Mouse (Mus musculus) thymus, postnatal 10 days (tissue): ENCODE results near the gene Wnt4.

ENCODE experiments used
- DNase-seq, 2 experiments: peaks; one replicate each; pipeline ENCODE4 v3.0.0; 2021; ENCODE audit warnings: low spot score in 2 of 2

The Wnt4 gene

DNA sequence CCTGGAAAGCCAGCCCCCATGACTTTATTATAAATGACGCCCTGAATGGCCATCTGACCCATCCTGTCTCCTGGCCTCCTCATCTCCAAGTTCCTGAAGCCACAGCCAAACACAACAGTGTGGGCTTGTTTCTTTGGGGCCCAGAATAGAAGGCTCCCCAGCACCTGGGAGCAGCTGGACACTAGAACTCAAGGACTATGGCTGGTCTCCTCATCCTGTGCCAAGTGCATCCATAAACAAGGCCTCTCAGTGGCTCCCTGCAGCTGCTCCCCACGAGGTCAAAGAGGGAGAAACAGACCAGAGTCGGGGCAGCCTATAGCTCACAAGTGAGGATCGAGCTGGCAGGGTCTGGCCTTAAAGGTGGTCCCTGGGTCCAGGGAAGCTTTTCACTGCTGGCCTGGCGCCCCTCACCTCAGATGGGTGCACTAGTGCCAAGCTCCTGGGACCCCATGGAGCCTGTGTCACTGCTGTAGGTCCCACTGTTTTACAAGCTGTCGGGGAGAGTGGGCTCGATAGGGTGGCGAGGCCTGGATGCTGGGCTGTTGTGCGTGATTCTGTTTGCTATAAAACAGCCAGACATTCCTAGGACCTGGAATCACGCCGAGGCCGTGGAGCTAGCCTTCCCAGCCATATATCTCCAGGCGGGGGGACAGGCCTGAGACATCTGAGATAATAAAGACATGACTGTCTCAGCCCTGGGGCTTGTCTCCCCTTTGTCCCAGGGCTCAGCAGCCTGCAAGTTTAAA, 28.7 kb downstream of the Wnt4 start:
- no peak for DNase-seq

DNA sequence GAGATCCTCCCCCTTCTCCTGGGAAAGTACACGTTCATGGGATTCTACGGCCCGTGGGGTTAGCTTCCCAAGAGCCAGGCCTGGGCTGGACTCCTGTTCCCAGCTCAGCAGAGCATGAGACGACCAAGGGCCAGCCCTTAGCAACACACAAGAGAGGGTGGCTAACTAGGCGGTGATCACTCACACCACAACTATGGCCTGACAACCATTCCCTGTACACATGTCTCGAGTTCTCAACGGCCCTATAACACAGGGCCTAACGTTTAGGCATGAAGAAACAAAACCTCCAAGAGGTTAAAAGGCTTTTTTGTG, 29.2 kb downstream of the Wnt4 start:
- DNase-seq, result no peak

DNA sequence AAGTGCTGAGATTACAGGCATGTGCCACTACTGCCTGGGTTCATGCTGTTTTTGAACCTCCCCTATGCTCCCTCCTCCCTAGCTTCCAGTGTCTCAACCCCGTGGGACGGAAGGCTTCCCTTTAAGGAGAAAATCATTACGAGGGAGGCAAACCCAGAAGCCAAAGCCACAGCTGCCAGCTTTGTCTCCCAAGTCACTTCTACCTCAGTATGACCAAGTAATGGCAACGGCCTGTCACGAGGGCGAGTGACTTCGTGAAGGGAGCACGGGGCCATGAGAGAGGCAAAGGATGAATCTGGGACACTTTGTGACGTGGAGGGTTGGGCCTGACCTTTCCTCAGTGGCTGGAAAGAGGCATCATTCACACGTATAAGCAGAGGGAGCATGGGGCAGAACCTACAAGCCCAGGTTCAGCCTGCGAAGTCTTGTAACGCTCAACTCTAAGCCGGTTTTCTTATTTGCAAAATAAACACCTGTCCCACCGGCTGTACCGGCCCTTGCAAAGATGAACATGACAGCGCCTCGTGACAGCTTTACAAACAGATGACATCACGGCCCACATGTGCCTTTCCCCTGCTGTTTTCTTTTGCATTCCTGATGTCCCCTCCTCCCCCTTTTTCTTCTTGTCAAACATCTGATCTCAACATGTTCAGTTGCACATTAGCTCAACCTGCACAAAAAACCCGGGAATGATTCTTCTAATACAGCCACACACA, 29.9 kb downstream of the Wnt4 start:
- DNase-seq, result no peak

DNA sequence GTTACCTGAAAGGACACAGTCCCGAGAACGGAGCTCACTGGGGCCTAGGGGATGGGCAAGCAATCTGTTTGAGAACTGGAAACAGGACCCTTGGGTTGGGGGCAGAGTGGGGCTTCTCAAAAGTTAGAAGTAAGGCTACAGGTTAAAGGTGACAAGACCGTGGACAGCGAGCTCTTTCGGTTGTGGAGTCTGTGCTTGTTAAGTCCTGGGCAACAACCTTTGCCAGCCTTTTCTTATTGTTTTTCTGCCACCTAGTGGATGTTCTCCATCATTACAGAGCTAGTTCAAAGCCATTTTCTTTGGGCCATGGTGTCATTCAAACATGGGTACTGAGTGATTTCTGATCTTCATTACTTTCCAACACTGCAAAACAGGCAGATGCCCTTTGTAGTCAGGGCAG, 31.1 kb downstream of the Wnt4 start:
- peak in 1 of 2 experiments; percentile 29 for DNase-seq

DNA sequence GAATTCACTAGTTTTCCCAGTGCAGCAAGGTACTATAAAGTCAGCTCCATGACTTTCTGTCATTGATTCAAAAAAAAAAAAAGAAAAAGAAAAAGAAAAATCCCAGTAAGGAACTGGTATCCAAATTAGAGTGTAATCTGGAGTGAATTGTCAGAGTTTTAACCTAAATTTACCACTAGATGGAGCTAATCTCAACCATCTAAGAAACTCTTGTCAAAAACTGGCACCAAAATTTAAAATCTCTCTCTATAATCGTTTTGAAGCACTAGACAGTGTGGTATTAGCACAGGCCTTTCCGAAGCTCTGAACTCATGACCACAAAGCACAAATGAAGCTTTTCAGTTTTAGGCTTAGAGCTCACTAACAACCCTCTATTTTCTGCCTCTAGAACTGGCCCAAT, 36.2 kb downstream of the Wnt4 start:
- no peak for DNase-seq

DNA sequence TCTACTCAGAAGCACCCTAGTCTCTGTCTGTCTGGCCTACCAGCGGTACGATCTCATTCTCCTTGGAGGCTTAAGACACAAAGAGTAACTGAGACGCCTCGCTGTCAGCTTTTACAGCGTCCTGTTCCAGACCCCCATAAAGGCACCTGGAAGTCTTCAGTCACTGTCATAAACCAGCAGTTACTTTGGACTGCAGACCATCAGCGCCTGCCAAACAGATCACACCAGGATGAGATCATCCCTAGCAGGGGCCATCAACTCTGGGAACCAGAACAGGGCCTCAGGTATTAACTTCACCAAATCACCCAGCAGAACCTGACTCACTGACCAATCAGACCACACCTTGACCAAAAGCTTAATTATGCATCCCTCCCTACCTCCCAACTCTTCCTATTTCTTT, 37.3 kb downstream of the Wnt4 start:
- no peak for DNase-seq

DNA sequence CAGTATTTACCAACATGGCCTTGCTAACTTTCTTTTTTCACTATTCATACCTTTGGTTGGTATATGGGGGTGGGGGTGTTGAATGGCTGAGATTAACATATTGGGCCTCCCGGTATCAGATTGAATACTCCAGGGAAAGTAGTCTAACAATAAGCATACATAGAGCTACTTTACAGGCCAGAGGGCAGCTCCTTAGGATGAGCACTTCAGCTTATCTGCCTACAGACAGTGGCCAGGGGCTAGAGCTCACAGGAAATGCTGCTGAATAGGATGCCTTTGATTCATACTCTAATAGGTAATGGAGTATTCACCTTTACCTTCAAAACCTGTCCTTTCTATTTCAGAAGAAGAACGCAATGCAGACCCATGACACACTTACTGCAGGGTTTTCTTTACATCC, 37.8 kb downstream of the Wnt4 start:
- DNase-seq, result no peak

DNA sequence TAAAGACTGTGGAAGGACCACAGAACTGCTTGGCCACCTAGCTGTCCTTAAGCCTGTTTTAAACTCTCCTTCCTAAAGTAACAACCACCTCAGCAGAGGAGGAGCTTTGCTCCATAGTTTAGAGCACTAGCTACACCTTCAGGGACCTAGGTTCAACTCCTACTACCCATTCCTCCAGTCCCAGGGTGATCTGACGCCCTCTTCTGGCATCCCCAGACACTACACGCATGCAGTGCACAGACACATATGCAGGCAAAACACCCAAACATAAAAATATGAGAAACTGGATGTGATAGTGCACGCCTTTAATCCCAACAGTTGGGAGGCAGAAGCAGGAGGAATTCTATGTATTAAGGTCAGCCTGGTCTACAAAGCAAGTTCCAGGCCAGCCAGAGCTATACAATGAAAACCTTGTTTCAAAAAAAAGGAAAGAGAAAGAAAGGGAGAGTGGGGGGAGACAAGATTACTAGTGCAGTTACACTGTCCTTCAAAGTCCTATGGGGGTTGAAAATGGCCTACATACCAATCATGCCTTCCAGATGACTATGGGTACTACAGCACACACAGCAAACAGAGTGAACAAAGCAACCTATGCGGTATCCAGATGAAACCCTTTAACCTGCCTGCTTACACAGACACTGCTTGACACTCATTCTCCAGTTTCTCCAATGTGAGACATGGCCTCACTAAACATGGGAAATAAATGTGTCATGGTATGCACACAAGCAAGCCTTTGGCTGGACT, 38.9 kb downstream of the Wnt4 start:
- DNase-seq, result no peak

DNA sequence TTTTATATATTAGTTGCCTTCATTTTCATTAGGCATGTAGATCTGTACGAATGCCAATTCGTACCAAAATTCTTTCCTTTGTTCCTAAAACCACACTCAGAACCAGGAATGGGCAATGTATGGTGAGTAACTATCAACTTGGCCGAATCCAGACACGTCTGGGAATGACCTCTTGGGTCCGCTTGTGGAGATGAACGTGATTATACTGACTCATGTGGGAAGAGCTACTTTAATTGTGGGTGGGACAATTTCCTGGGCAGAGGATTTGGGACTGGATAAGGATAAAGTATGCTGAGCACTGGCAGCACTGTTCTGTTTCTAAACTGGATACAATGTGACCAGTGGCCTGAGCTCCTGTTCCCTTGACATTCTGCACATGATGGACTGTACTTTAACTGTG, 47.6 kb downstream of the Wnt4 start:
- no peak for DNase-seq

DNA sequence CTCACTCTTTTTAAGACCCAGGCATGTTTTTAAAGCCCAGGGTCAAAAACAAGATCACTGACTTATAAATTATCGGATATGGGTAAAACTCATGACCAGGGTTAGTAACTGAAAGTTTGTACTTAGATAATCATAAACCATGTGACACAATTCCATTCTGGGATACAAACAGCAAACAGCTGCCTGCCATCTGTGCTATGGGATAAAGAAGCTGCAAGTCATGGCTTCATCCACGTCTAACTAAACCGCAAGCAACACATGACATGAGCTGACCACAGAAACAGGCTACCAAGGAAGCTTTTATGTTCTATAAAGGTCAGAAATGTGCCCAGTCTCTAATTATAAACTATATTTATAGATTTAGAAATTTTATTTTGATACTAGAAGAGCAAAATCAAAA, 49.2 kb downstream of the Wnt4 start:
- no peak for DNase-seq

DNA sequence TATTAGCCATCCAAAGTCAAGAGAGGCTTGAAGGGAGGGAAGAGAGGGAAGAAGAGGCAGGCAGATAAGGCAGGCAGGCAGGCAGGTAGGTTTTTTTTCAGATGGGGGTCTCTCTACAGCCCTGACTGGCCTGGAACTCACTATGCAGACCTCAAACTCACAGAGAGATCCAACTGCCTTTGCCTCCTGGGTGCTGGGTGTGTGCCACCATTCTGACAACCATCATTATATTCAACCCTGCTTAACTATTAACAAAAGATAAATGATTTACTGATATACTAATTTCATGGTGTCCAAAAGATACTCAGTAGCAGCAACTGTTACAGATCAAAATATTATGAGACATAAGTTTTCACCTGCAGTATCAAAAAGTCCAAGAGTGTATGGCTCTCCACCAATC, 54.8 kb downstream of the Wnt4 start:
- DNase-seq, result no peak

DNA sequence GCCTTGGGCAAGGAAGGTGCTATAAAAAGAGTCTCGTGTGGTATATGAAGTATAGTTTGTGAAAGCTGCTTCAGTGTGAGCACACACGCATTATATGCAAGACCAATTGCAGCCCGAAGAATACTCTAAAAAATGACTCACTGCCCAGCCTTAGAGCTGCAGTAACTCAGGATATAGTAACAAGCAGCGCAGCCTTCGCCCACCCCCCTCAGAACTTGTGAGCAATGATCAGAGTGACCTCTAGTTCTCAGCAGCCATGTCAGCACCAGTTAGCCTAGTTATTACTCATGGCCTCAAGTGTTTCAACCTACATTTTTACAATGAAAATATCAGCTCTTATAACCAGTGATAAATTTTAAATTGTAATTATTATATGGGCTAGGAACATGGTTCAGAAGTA, 59.2 kb downstream of the Wnt4 start:
- DNase-seq, result no peak

DNA sequence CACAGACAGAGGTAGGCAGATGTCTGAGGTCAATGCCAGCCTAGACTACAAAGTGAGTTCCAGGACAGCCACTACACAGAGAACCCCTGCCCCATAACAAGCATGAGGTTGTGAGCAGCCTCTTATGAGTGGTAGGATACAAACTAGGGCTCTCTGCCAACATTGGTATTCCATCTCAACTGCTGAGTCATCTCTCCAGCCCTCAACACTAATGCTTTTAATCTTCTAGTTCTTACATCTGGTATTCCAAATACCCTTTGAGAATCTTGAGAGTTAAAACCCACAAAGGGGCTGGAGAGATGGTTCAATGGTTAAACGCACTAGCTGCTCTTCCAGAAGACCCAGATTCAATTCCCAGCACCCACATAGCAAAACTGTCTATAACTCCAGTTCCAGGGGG, 62.1 kb downstream of the Wnt4 start:
- no peak for DNase-seq

DNA sequence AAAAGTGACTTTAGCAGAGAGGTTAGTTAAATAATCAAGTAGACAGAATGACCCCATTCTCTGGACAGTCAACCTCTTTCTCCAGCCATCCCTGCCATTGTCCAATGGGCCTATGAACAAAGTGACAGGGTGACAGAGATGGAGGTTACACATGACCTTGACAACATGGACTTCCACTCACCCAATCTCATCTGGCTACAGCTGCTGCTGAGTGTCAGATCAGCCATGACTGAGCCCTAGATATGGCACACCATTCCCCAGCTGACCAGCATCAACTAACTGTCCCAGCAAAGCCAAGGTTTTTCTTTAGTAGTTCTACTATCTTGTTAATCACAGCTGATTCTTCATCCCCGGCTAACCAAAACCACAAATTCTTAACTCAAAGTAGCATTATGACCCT, 65.5 kb downstream of the Wnt4 start:
- DNase-seq, result no peak

DNA sequence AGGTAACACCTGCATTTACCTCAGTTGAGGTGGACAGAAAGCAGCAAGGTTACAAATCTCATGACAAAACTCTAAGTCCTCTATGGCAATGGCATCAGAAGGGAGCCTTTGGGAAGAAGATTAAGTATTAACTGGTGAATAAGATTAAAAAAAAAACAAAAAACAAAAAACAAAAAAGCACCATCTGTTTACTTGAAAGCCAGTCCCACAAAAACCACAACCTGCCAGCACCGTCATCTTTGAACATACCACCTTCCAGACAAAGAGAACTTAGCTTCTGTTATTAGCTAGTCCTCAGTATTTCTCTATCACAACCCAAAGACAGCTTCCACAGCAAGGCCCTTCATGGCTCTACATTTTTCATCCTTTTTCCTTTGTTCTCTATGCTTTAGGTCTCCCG, 67.8 kb downstream of the Wnt4 start:
- no peak for DNase-seq

DNA sequence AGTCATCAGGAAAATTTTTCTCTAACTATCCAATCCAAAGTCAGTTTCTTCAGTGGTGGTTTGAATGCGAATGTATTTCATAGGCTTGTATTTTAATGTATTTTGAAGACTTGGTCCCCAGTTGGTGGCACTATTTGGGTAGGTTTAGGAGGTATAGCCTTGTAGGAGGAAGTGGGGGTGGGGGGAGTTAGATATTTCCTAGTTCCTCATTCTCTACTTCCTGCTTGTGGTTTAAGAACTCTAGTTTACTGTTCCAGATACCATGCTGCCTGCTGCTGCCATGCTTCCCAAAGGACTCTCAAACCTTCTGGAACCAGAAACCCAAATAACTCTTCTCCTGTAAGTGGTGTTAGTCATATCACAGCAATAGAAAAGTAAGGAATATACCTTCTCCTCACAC, 68.5 kb downstream of the Wnt4 start:
- peak in 1 of 2 experiments; percentile 28 for DNase-seq
